Mouse (Mus musculus): ENCODE data around the gene Grin2c.

DNA sequence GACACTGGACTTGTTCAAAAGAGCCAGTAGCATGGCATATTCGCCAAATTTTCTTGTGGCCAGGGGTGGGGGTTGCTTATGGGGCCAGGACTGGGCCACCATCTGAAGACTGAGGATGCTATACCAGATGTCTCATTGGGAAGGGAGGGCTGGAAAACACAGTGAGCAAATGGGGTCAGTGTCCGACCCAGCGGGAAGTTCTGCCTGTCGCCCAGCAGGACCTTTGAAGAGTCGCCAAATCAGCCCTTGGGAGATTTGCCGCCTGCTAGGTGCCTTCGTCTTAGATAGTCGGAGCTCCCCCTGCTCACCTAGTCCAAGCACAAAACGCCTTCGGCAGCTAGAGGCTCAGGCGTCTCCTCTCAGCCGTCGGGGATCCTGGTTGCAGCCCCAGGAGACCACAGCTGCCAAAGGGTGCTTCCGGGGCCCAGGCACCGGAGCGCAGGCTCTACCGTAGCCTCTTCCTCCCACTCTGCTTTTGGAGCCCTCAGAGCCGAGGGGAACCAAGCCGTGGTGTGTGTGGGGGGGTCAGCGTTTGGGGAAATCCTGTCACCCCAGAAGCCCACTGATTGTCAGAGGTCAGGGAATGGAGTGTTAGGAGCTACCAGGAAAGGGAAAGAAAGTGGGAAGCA is 1.2 kb downstream of the Grin2c start:
- TF ChIP-seq GATA1 (IDR thresholded peaks at IDR 0.05; ENCODE audit: low read length) (no peak), TAL1 (IDR thresholded peaks at IDR 0.05; ENCODE audit: low read length) (no peak)

Data from erythroblast, embryonic 14.5 days (primary cell).